Mouse (Mus musculus): ENCODE data around the gene Panx1.

GRCm38 (mm10) chr9:14962769-14963168 is 82.5 kb downstream of the Panx1 start:
- TF ChIP-seq CTCF (IDR thresholded peaks at IDR 0.05) (no peak), EP300 (IDR thresholded peaks at IDR 0.05) (no peak)
